8 mouse cellular contexts compared by ENCODE assay signal in genomic region chr1:162859545-162859976, GRCm38 (mm10). TPM values are rescaled to one million over a fixed set of nuclear protein-coding genes. Genes with fewer than 3 reads are reported as not detected.
DNase-seq lines count a peak whose midpoint lies in the region; ATAC-seq and TF ChIP-seq lines count a peak whose summit lies in the region.

No protein-coding gene starts in this region.

- WGBS in lung, embryonic 16.5 days = 41% methylated on average over 10 of the region's 10 CpGs
- 21% methylated on average over 10 of the region's 10 CpGs for WGBS in forebrain, postnatal 0 days
- WGBS in kidney, embryonic 15.5 days = 44% methylated on average over 10 of the region's 10 CpGs
- 35% methylated on average over 10 of the region's 10 CpGs for WGBS in stomach, embryonic 16.5 days

- peak overlapping the region; percentile 50; the same call in 1 of the 2 replicates for H3K9ac ChIP-seq in lung, embryonic 16.5 days (ENCODE audit: low read length)
- no peak overlapping the region for H3K9ac ChIP-seq in forebrain, postnatal 0 days
- no peak overlapping the region for H3K9ac ChIP-seq in kidney, embryonic 15.5 days
- 0 out of 2 replicates have a peak overlapping the region, but pooled peaks have one; percentile 19 for H3K9ac ChIP-seq in stomach, embryonic 16.5 days (ENCODE audit: low read length)

- no peaks in the 10 kb centered on the region for H3K36me3 ChIP-seq in lung, embryonic 16.5 days (ENCODE audit: control insufficient read depth, insufficient read depth, low read length)
- H3K36me3 ChIP-seq in forebrain, postnatal 0 days (ENCODE audit: insufficient read depth) = no peaks in the 10 kb centered on the region
- no peaks in the 10 kb centered on the region for H3K36me3 ChIP-seq in kidney, embryonic 15.5 days
- no peaks in the 10 kb centered on the region for H3K36me3 ChIP-seq in stomach, embryonic 16.5 days (ENCODE audit: control insufficient read depth, insufficient read depth, low read length)

- no peaks in the 10 kb centered on the region for H3K9me3 ChIP-seq in lung, embryonic 16.5 days (ENCODE audit: control insufficient read depth, low read length)
- no peaks in the 10 kb centered on the region for H3K9me3 ChIP-seq in forebrain, postnatal 0 days (ENCODE audit: low read length)
- no peaks in the 10 kb centered on the region for H3K9me3 ChIP-seq in kidney, embryonic 15.5 days (replicated peaks)
- no peaks in the 10 kb centered on the region for H3K9me3 ChIP-seq in stomach, embryonic 16.5 days (replicated peaks; ENCODE audit: control insufficient read depth, low read length)

- H3K27ac ChIP-seq in lung, embryonic 16.5 days (ENCODE audit: low read length) = peak overlapping the region; percentile 52
- peak overlapping the region; percentile 62; the same call in 1 of the 2 replicates for H3K27ac ChIP-seq in forebrain, postnatal 0 days (ENCODE audit: low read depth, low read length)
- peak overlapping the region; percentile 66; the same call in 1 of the 2 replicates for H3K27ac ChIP-seq in kidney, embryonic 15.5 days
- H3K27ac ChIP-seq in stomach, embryonic 16.5 days (ENCODE audit: low read length) = no peak overlapping the region; the same call in 1 of the 2 replicates

- peak overlapping the region; percentile 10; the same call in 1 of the 2 replicates for H3K4me3 ChIP-seq in lung, embryonic 16.5 days (ENCODE audit: low read length)
- 0 out of 2 replicates have a peak overlapping the region, but pooled peaks have one; percentile 7 for H3K4me3 ChIP-seq in forebrain, postnatal 0 days (ENCODE audit: low read depth, low read length)
- no peak overlapping the region for H3K4me3 ChIP-seq in kidney, embryonic 15.5 days (replicated peaks)
- H3K4me3 ChIP-seq in stomach, embryonic 16.5 days (replicated peaks; ENCODE audit: low read length) = no peak overlapping the region; the same call in 1 of the 2 replicates

- DNase-seq in lung, postnatal 4 days = no peak
- DNase-seq in forebrain, postnatal 0 days = peak; percentile 4
- no peak for DNase-seq in thymus, adult 18-20 months
- no peak for DNase-seq in thymus, postnatal 36 days
- DNase-seq in spleen, postnatal 4 days (ENCODE audit: low spot score in 2 of 2) = no peak

- TF ChIP-seq CTCF in forebrain, postnatal 0 days (IDR thresholded peaks at IDR 0.05; ENCODE audit: low read depth) = no peak

- H3K27me3 ChIP-seq in lung, embryonic 16.5 days (ENCODE audit: control insufficient read depth, insufficient read depth, low read depth, low read length) = no peaks in the 10 kb centered on the region
- H3K27me3 ChIP-seq in forebrain, postnatal 0 days (ENCODE audit: insufficient read depth, low read length) = no peaks in the 10 kb centered on the region
- H3K27me3 ChIP-seq in kidney, embryonic 15.5 days = no peaks in the 10 kb centered on the region
- H3K27me3 ChIP-seq in stomach, embryonic 16.5 days (ENCODE audit: control insufficient read depth, insufficient read depth, low read length) = no peaks in the 10 kb centered on the region

- H3K4me1 ChIP-seq in lung, embryonic 16.5 days (replicated peaks; ENCODE audit: control insufficient read depth, insufficient read depth, low read length) = peaks cover 14% of the 10 kb centered on the region
- H3K4me1 ChIP-seq in forebrain, postnatal 0 days (ENCODE audit: insufficient read depth) = no peaks in the 10 kb centered on the region
- peaks cover 23% of the 10 kb centered on the region for H3K4me1 ChIP-seq in kidney, embryonic 15.5 days
- H3K4me1 ChIP-seq in stomach, embryonic 16.5 days (ENCODE audit: control insufficient read depth, insufficient read depth, low read length) = peaks cover 7% of the 10 kb centered on the region; the same call in 1 of the 2 replicates

- H3K4me2 ChIP-seq in lung, embryonic 16.5 days (ENCODE audit: low read depth, low read length) = peak overlapping the region; percentile 44
- peak overlapping the region; percentile 40 for H3K4me2 ChIP-seq in forebrain, postnatal 0 days (ENCODE audit: low read depth)
- peak overlapping the region; percentile 26; the same call in 1 of the 2 replicates for H3K4me2 ChIP-seq in kidney, embryonic 15.5 days
- H3K4me2 ChIP-seq in stomach, embryonic 16.5 days (ENCODE audit: low read depth, low read length) = 0 out of 2 replicates have a peak overlapping the region, but pooled peaks have one; percentile 40

- peak; percentile 70 for ATAC-seq in lung, embryonic 16.5 days (ENCODE audit: low read depth)
- ATAC-seq in forebrain, postnatal 0 days = peak; percentile 47
- peak; percentile 33 for ATAC-seq in kidney, embryonic 15.5 days (replicated peaks; ENCODE audit: low FRiP score)
- peak; percentile 44 for ATAC-seq in stomach, embryonic 16.5 days (ENCODE audit: insufficient read depth, low FRiP score)

RNA-seq across cellular contexts. Expression of gene Fmo1, which starts 6.8 kb away (rescaled TPM):
- polyA plus RNA-seq in lung, embryonic 16.5 days (2015; fragmentation: Nextera tagmentation; extraction: Ambion mirVana) = 29.2 and 41.0 TPM in 2 replicates
- 37.2 and 46.8 TPM in 2 replicates for total RNA-seq in forebrain, postnatal 0 days (2014; rRNA removed)
- 28.1 and 33.2 TPM in 2 replicates for polyA plus RNA-seq in forebrain, postnatal 0 days (2015; fragmentation: Nextera tagmentation; extraction: Ambion mirVana)
- 41.5 and 42.2 TPM in 2 replicates for polyA plus RNA-seq in kidney, embryonic 15.5 days (2015; fragmentation: Nextera tagmentation; extraction: Ambion mirVana)
- 23.2 and 29.0 TPM in 2 replicates for polyA plus RNA-seq in stomach, embryonic 16.5 days (2015; fragmentation: Nextera tagmentation; extraction: Ambion mirVana)

RNA-seq across cellular contexts. Expression of gene Fmo2, which starts 39.0 kb away (rescaled TPM):
- 48.3 and 70.3 TPM in 2 replicates for polyA plus RNA-seq in lung, embryonic 16.5 days (2015; fragmentation: Nextera tagmentation; extraction: Ambion mirVana)
- total RNA-seq in forebrain, postnatal 0 days (2014; rRNA removed) = 0.38 and 0.81 TPM in 2 replicates
- polyA plus RNA-seq in forebrain, postnatal 0 days (2015; fragmentation: Nextera tagmentation; extraction: Ambion mirVana) = 0.30 and 0.50 TPM in 2 replicates
- polyA plus RNA-seq in kidney, embryonic 15.5 days (2015; fragmentation: Nextera tagmentation; extraction: Ambion mirVana) = 4.9 and 8.0 TPM in 2 replicates
- 8.2 and 8.5 TPM in 2 replicates for polyA plus RNA-seq in stomach, embryonic 16.5 days (2015; fragmentation: Nextera tagmentation; extraction: Ambion mirVana)

RNA-seq across cellular contexts. Expression of gene Fmo4, which starts 45.8 kb away (rescaled TPM):
- polyA plus RNA-seq in lung, embryonic 16.5 days (2015; fragmentation: Nextera tagmentation; extraction: Ambion mirVana) = 2.4 and 3.3 TPM in 2 replicates
- total RNA-seq in forebrain, postnatal 0 days (2014; rRNA removed) = 0.76 and 0.85 TPM in 2 replicates
- 0.09 and 0.17 TPM in 2 replicates for polyA plus RNA-seq in forebrain, postnatal 0 days (2015; fragmentation: Nextera tagmentation; extraction: Ambion mirVana)
- 0.91 and 1.5 TPM in 2 replicates for polyA plus RNA-seq in kidney, embryonic 15.5 days (2015; fragmentation: Nextera tagmentation; extraction: Ambion mirVana)
- 1.3 and 1.7 TPM in 2 replicates for polyA plus RNA-seq in stomach, embryonic 16.5 days (2015; fragmentation: Nextera tagmentation; extraction: Ambion mirVana)

Comparison
In these comparisons a context has a peak if more than half of its experiments do, and no peak if none do; other contexts are left out.
1. H3K4me3 ChIP-seq: peak in lung, embryonic 16.5 days (single experiment) and forebrain, postnatal 0 days (single experiment); none in kidney, embryonic 15.5 days (single experiment) and stomach, embryonic 16.5 days (single experiment).
2. H3K9ac ChIP-seq: peak in lung, embryonic 16.5 days (single experiment) and stomach, embryonic 16.5 days (single experiment); none in forebrain, postnatal 0 days (single experiment) and kidney, embryonic 15.5 days (single experiment).
3. Peak in every context shown above with its lines, with median percentiles within 50 percentile points of each other: ATAC-seq and H3K4me2 ChIP-seq.